Comparison of ENCODE assay signal across 22 mouse cellular contexts in the genomic region with DNA sequence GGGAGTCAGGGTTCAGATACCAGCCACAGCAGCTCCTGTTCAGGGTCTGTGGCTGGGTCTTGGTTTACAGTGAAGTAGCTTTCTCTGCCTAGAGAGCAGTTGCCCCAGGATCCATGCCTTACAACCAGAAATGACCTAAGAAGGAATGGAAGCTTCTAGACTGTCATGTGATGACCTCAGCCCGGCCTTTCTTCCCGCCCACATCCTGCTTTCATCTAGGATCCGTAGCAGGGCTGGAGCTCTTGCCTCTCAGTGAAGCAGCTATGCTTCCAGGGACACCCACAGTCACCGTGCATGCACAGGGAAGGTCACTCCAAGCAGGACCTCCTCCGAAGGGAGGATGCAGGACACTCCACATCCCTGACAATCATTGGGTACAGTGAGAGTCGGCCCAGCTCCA.
DNase-seq lines count a peak whose midpoint lies in the region; ATAC-seq and TF ChIP-seq lines count a peak whose summit lies in the region.
"Had no signal": no experiment of that assay in that cellular context is flagged by ENCODE, and none has a peak within 500 bp of the region (broad histone marks: within the 10 kb centered on the region; RNA-seq: fewer than 3 reads in every experiment).

No protein-coding gene starts in this region.

- no peaks in the 10 kb centered on the region for H3K36me3 ChIP-seq in kidney, postnatal 0 days (ENCODE audit: insufficient read depth, low read length)
- H3K36me3 ChIP-seq in kidney, embryonic 15.5 days: no peaks in the 10 kb centered on the region
- H3K36me3 ChIP-seq: embryonic facial prominence, embryonic 15.5 days; forebrain, embryonic 10.5 days; heart, embryonic 12.5 days; hindbrain, embryonic 10.5 days had no signal

- DNase-seq in gastrocnemius, adult 2 months: peak; percentile 9
- no peak for DNase-seq in gastrocnemius, adult 18-20 months (ENCODE audit: low spot score)
- peak; percentile 52 for DNase-seq in kidney, postnatal 0 days (ENCODE audit: low spot score)
- peak; percentile 26 for DNase-seq in lung, postnatal 10 days
- DNase-seq in lung, postnatal 4 days: no peak
- DNase-seq in 416B (ENCODE audit: low read depth): peak; percentile 4
- DNase-seq: adrenal gland, adult 8-10 months; cerebellum, adult 11 months; cerebellum, adult 8-10 months; cerebellum, postnatal 14 days; embryo, embryonic 11 days; gastrocnemius, postnatal 10 days; heart, adult 18-20 months had no signal

- ATAC-seq in kidney, postnatal 0 days (replicated peaks; ENCODE audit: low FRiP score, low read depth): no peak
- no peak for ATAC-seq in kidney, embryonic 15.5 days (replicated peaks; ENCODE audit: low FRiP score)
- no peak for ATAC-seq in megakaryocyte progenitor cell, adult 5-6 weeks (replicated peaks; ENCODE audit: poor library complexity)
- ATAC-seq: forebrain, embryonic 14.5 days had no signal

- H3K4me2 ChIP-seq in kidney, postnatal 0 days (ENCODE audit: low read length): no peak overlapping the region
- no peak overlapping the region for H3K4me2 ChIP-seq in kidney, embryonic 15.5 days
- H3K4me2 ChIP-seq: embryonic facial prominence, embryonic 15.5 days; heart, embryonic 12.5 days; hindbrain, embryonic 14.5 days had no signal

- H3K9me3 ChIP-seq in kidney, postnatal 0 days (replicated peaks; ENCODE audit: low read length): no peaks in the 10 kb centered on the region
- no peaks in the 10 kb centered on the region for H3K9me3 ChIP-seq in kidney, embryonic 15.5 days (replicated peaks)
- H3K9me3 ChIP-seq: embryonic facial prominence, embryonic 15.5 days; forebrain, embryonic 10.5 days; heart, embryonic 12.5 days; hindbrain, embryonic 10.5 days had no signal

- H3K9ac ChIP-seq in kidney, postnatal 0 days (ENCODE audit: low read depth, low read length): no peak overlapping the region
- no peak overlapping the region for H3K9ac ChIP-seq in kidney, embryonic 15.5 days
- H3K9ac ChIP-seq: embryonic facial prominence, embryonic 15.5 days; heart, embryonic 12.5 days; hindbrain, embryonic 14.5 days had no signal

- no peak overlapping the region for H3K4me3 ChIP-seq in gastrocnemius, adult 2 months
- no peak overlapping the region for H3K4me3 ChIP-seq in kidney, postnatal 0 days (replicated peaks; ENCODE audit: low read depth, low read length)
- H3K4me3 ChIP-seq in kidney, embryonic 15.5 days (replicated peaks): no peak overlapping the region
- H3K4me3 ChIP-seq: embryonic facial prominence, embryonic 15.5 days; erythroblast, embryonic 14.5 days; forebrain, embryonic 10.5 days; heart, embryonic 12.5 days; hindbrain, embryonic 10.5 days had no signal

- no peak for TF ChIP-seq CTCF in gastrocnemius, adult 2 months (IDR thresholded peaks at IDR 0.05)
- no peak for TF ChIP-seq CTCF in kidney, postnatal 0 days (IDR thresholded peaks at IDR 0.05; ENCODE audit: low read depth)

- 30% methylated on average over 6 of the region's 6 CpGs for WGBS in kidney, postnatal 0 days
- WGBS in kidney, embryonic 15.5 days: 36% methylated on average over 6 of the region's 6 CpGs

- no peak overlapping the region for H3K27ac ChIP-seq in gastrocnemius, adult 2 months
- H3K27ac ChIP-seq in kidney, postnatal 0 days: no peak overlapping the region
- no peak overlapping the region for H3K27ac ChIP-seq in kidney, embryonic 15.5 days
- H3K27ac ChIP-seq: embryonic facial prominence, embryonic 15.5 days; forebrain, embryonic 10.5 days; hindbrain, embryonic 10.5 days; hindbrain, embryonic 14.5 days had no signal

- intact Hi-C loops in gastrocnemius, adult 2 months (cut with DNase I): no loop called here

- H3K4me1 ChIP-seq in kidney, postnatal 0 days (replicated peaks; ENCODE audit: insufficient read depth, low read length): peaks cover 12% of the 10 kb centered on the region; the same call in 1 of the 2 replicates
- H3K4me1 ChIP-seq in kidney, embryonic 15.5 days: peaks cover 76% of the 10 kb centered on the region

- no peaks in the 10 kb centered on the region for H3K27me3 ChIP-seq in kidney, postnatal 0 days (ENCODE audit: insufficient read depth, low read length)
- no peaks in the 10 kb centered on the region for H3K27me3 ChIP-seq in kidney, embryonic 15.5 days
- H3K27me3 ChIP-seq: embryonic facial prominence, embryonic 15.5 days had no signal

Comparison
In these comparisons a context has a peak if more than half of its experiments do, and no peak if none do; other contexts are left out.
1. DNase-seq: peak in gastrocnemius, adult 2 months (single experiment), kidney, postnatal 0 days (single experiment), lung, postnatal 10 days (single experiment) and 416B (single experiment); none in gastrocnemius, adult 18-20 months (single experiment) and lung, postnatal 4 days (0 of 2).